1 mouse cellular context compared by ENCODE assay signal in the genomic region with DNA sequence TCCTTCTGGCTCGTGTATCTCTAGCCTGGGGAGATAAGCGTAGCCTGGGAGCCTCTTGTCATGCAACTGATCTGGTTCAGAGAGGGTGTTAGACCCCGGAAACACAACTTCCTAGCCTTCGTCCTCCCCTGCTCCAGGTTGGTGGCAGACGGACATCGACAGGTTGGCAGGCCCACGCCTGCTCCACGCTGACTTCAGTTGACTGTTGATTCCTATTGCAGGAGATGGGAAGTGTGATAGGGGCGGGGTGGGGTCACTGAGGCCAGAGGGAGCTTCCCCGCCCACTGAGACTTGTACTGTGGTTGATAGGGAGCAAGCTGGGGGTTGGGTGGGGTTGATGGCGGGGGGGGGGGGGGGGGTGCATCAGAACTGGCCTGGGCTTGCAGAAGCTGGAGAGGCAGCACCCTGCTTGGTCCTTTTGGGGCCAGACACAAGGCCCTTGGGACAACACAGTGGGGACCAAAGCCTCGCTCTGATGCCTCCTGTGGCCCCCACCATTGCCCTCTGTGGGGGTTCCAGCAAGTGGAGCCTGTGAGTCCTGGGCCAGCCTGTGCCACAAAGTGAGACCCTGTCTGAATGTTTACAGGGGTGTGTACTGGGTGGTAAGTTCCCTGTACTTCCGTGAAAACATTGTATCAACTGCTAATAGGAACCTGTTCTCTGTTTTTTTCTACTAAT.
TF ChIP-seq lines count a peak whose summit lies in the region.

No protein-coding gene starts in this region.

TF ChIP-seq in MEL, 35 proteins besides CTCF, POLR2A, EP300 and RAD21:
- peak; percentile 12; the same call in 1 of the 2 replicates for TF ChIP-seq RCOR1 (IDR thresholded peaks at IDR 0.05; ENCODE audit: low read depth, low read length)
- TF ChIP-seq MEF2A (IDR thresholded peaks at IDR 0.05; ENCODE audit: extremely low read depth, insufficient replicate concordance, low read depth, low read length, poor library complexity, severe bottlenecking): no peak
- TF ChIP-seq NRF1 (IDR thresholded peaks at IDR 0.05; ENCODE audit: insufficient read depth, low read depth, low read length, poor library complexity, severe bottlenecking): peak; percentile 45; the same call in 1 of the 2 replicates
- peak; percentile 70 for TF ChIP-seq ZMIZ1 (IDR thresholded peaks at IDR 0.05; ENCODE audit: low read depth, low read length)
- TF ChIP-seq NELFE (IDR thresholded peaks at IDR 0.05; ENCODE audit: low read depth, low read length): peak; percentile 74
- TF ChIP-seq TBP (IDR thresholded peaks at IDR 0.05; ENCODE audit: low read depth, low read length): peak; percentile 31; the same call in 1 of the 2 replicates
- TF ChIP-seq CHD1 (IDR thresholded peaks at IDR 0.05; ENCODE audit: low read depth, low read length): no peak
- TF ChIP-seq ZKSCAN1 (IDR thresholded peaks at IDR 0.05; ENCODE audit: low read depth, low read length): no peak
- peak; percentile 69 for TF ChIP-seq TCF12 (IDR thresholded peaks at IDR 0.05; ENCODE audit: low read depth, low read length)
- peak; percentile 90 for TF ChIP-seq MXI1 (IDR thresholded peaks at IDR 0.05; ENCODE audit: low read depth, low read length)
- TF ChIP-seq CHD2 (IDR thresholded peaks at IDR 0.05; ENCODE audit: low read length): no peak
- peak; percentile 88 for TF ChIP-seq POLR2AphosphoS2 (IDR thresholded peaks at IDR 0.05; ENCODE audit: low read length)
- TF ChIP-seq SMC3 (IDR thresholded peaks at IDR 0.05; ENCODE audit: low read depth, low read length): no peak
- peak; percentile 72 for TF ChIP-seq MYB (IDR thresholded peaks at IDR 0.05; ENCODE audit: low read depth, low read length)
- peak; percentile 85 for TF ChIP-seq MAX (IDR thresholded peaks at IDR 0.05; ENCODE audit: low read length)
- TF ChIP-seq ZNF384 (IDR thresholded peaks at IDR 0.05; ENCODE audit: low read depth, low read length): no peak
- no peak for TF ChIP-seq UBTF (IDR thresholded peaks at IDR 0.05; ENCODE audit: borderline replicate concordance, insufficient read depth, low read depth, low read length)
- TF ChIP-seq ETS1 (IDR thresholded peaks at IDR 0.05; ENCODE audit: low read depth, low read length): peak; percentile 75
- peak; percentile 53; the same call in 1 of the 2 replicates for TF ChIP-seq HCFC1 (IDR thresholded peaks at IDR 0.05; ENCODE audit: low read depth, low read length)
- no peak for TF ChIP-seq MAFK (IDR thresholded peaks at IDR 0.05; ENCODE audit: borderline replicate concordance, low read depth, low read length)
- no peak for TF ChIP-seq USF2 (IDR thresholded peaks at IDR 0.05; ENCODE audit: borderline replicate concordance in 1 of 2, insufficient read depth in 1 of 2, low read depth in 1 of 2, low read length in 2 of 2)
- TF ChIP-seq MAZ (IDR thresholded peaks at IDR 0.05; ENCODE audit: low read depth, low read length): peak; percentile 93
- no peak for TF ChIP-seq USF1 (IDR thresholded peaks at IDR 0.05; ENCODE audit: low read depth, low read length)
- TF ChIP-seq BHLHE40 (IDR thresholded peaks at IDR 0.05; ENCODE audit: borderline replicate concordance, low read depth, low read length): no peak
- TF ChIP-seq GATA1 (IDR thresholded peaks at IDR 0.05; ENCODE audit: low read depth, low read length): peak; percentile 65; the same call in 1 of the 2 replicates
- TF ChIP-seq MYC (IDR thresholded peaks at IDR 0.05; ENCODE audit: low read depth, low read length): no peak; the same call in 1 of the 2 replicates
- TF ChIP-seq POLR2AphosphoS5 (IDR thresholded peaks at IDR 0.05; ENCODE audit: borderline replicate concordance, low read depth, low read length): no peak
- TF ChIP-seq SIN3A (IDR thresholded peaks at IDR 0.05; ENCODE audit: low read length): peak; percentile 46; the same call in 1 of the 2 replicates
- no peak; the same call in 1 of the 2 replicates for TF ChIP-seq KAT2A (conservative IDR thresholded peaks at IDR 0.05; ENCODE audit: low read depth, low read length)
- no peak for TF ChIP-seq E2F4 (IDR thresholded peaks at IDR 0.05; ENCODE audit: borderline replicate concordance, low read depth, low read length)
- TF ChIP-seq JUND (IDR thresholded peaks at IDR 0.05; ENCODE audit: low read depth, low read length): no peak
- no peak for TF ChIP-seq ZC3H11A (IDR thresholded peaks at IDR 0.05; ENCODE audit: low read depth, low read length)
- TF ChIP-seq ELF1 (IDR thresholded peaks at IDR 0.05; ENCODE audit: low read depth, low read length): peak; percentile 63
- TF ChIP-seq GABPA (IDR thresholded peaks at IDR 0.05; ENCODE audit: low read depth, low read length): no peak
- TF ChIP-seq TAL1 (IDR thresholded peaks at IDR 0.05; ENCODE audit: low read length): no peak
